Mouse (Mus musculus) CH12.LX (cell line): ENCODE data around the gene Cdc34. TPM values are rescaled to one million over a fixed set of nuclear protein-coding genes. Genes with fewer than 3 reads are reported as not detected.

Experiments used
- DNase-seq: peaks from one replicate; pipeline ENCODE4 v3.0.0-alpha.2; 2013; ENCODE audit errors: extremely low read depth
- H3K27ac ChIP-seq: 2 replicates; pipeline ENCODE4 v1.5.1; 2012; ENCODE audit warnings: low read depth, mild to moderate bottlenecking, control low read depth, moderate library complexity; ENCODE audit not compliant: insufficient read depth
- H3K27me3 ChIP-seq: replicated peaks from 2 replicates; pipeline ENCODE3; 2012; ENCODE audit warnings: inconsistent platforms
- H3K36me3 ChIP-seq, 2 experiments: replicated peaks in 1 of 2; 2 replicates each; pipeline versions ENCODE3 to v1.6.1; 2012; ENCODE audit warnings: inconsistent platforms in 1 of 2, low read length in 1 of 2, mild to moderate bottlenecking in 1 of 2, mixed read lengths in 1 of 2, moderate library complexity in 1 of 2; ENCODE audit not compliant: control insufficient read depth in 1 of 2, insufficient read depth in 1 of 2
- H3K4me1 ChIP-seq, 2 experiments: 2 replicates each; pipeline ENCODE4 v1.6.1; 2012; ENCODE audit warnings: inconsistent platforms in 1 of 2, moderate library complexity in 1 of 2; ENCODE audit not compliant: insufficient read depth in 2 of 2, control insufficient read depth in 1 of 2
- H3K4me2 ChIP-seq: 2 replicates; pipeline ENCODE4 v1.6.1; 2012; ENCODE audit warnings: low read depth, mild to moderate bottlenecking, control low read depth; ENCODE audit not compliant: poor library complexity, insufficient read depth, severe bottlenecking
- H3K4me3 ChIP-seq, 3 experiments: fragments of 150-350 bp in 1 of 3; sonication (generic) in 1 of 3; replicated peaks in 1 of 3; 2 replicates each; pipeline versions ENCODE3 to v1.5.1; 2011 to 2012; ENCODE audit warnings: low read depth in 2 of 3, low read length in 2 of 3, mild to moderate bottlenecking in 2 of 3, moderate library complexity in 2 of 3, control low read depth in 1 of 3, improper control_type of control experiment in 1 of 3, inconsistent platforms in 1 of 3, mixed read lengths in 1 of 3; ENCODE audit not compliant: poor library complexity in 1 of 3
- H3K79me2 ChIP-seq: replicated peaks from 2 replicates; pipeline ENCODE4 v1.6.1; 2012; ENCODE audit warnings: mild to moderate bottlenecking, moderate library complexity; ENCODE audit not compliant: control insufficient read depth, poor library complexity, insufficient read depth, severe bottlenecking; ENCODE audit errors: extremely low read depth
- H3K9ac ChIP-seq: 2 replicates; pipeline ENCODE4 v1.6.1; 2012; ENCODE audit warnings: low read depth, mild to moderate bottlenecking, control low read depth, moderate library complexity; ENCODE audit not compliant: insufficient read depth
- H3K9me3 ChIP-seq: replicated peaks from 2 replicates; pipeline ENCODE3; 2012; ENCODE audit warnings: low read length, inconsistent platforms, mixed read lengths
- BHLHE40 ChIP-seq: IDR thresholded peaks from 2 replicates; pipeline ENCODE4 v1.6.1; 2011; ENCODE audit warnings: mild to moderate bottlenecking, low read depth, low read length, improper control_type of control experiment
- CHD2 ChIP-seq: IDR thresholded peaks from 2 replicates; pipeline ENCODE4 v1.6.1; 2011; ENCODE audit warnings: low read length, improper control_type of control experiment
- CTCF ChIP-seq, 2 experiments: IDR thresholded peaks in 1 of 2; conservative IDR thresholded peaks in 1 of 2; 2 replicates each; pipeline ENCODE4 v1.5.1; 2011 to 2012; ENCODE audit warnings: low read depth in 2 of 2, low read length in 2 of 2, improper control_type of control experiment in 1 of 2, inconsistent platforms in 1 of 2, mild to moderate bottlenecking in 1 of 2, moderate library complexity in 1 of 2
- ELF1 ChIP-seq: IDR thresholded peaks from 2 replicates; pipeline ENCODE4 v1.6.1; 2014; ENCODE audit warnings: low read depth, mild to moderate bottlenecking, inconsistent platforms, low read length, improper control_type of control experiment
- GABPA ChIP-seq: IDR thresholded peaks from 2 replicates; pipeline ENCODE4 v1.6.1; 2012; ENCODE audit warnings: low read depth, low read length, improper control_type of control experiment, inconsistent platforms; ENCODE audit not compliant: insufficient replicate concordance
- HCFC1 ChIP-seq: IDR thresholded peaks from 2 replicates; pipeline ENCODE4 v1.6.1; 2012; ENCODE audit warnings: low read depth, mild to moderate bottlenecking, inconsistent platforms, low read length, improper control_type of control experiment
- IRF4 ChIP-seq: IDR thresholded peaks from 2 replicates; pipeline ENCODE4 v1.6.1; 2014; ENCODE audit warnings: low read depth, mild to moderate bottlenecking, inconsistent platforms, low read length, improper control_type of control experiment
- JUN ChIP-seq: IDR thresholded peaks from 2 replicates; pipeline ENCODE4 v1.6.1; 2011; ENCODE audit warnings: low read depth, mild to moderate bottlenecking, low read length, improper control_type of control experiment, moderate library complexity; ENCODE audit not compliant: insufficient read depth
- KAT2A ChIP-seq: IDR thresholded peaks from 2 replicates; pipeline ENCODE4 v1.6.1; 2012; ENCODE audit warnings: low read length, improper control_type of control experiment, inconsistent platforms; ENCODE audit not compliant: insufficient replicate concordance
- MAZ ChIP-seq: IDR thresholded peaks from 2 replicates; pipeline ENCODE4 v1.6.1; 2012; ENCODE audit warnings: low read depth, mild to moderate bottlenecking, inconsistent platforms, low read length, improper control_type of control experiment, moderate library complexity
- MEF2A ChIP-seq: IDR thresholded peaks from 2 replicates; pipeline ENCODE4 v1.6.1; 2014; ENCODE audit warnings: low read depth, mild to moderate bottlenecking, inconsistent platforms, low read length, improper control_type of control experiment, borderline replicate concordance
- MXI1 ChIP-seq: IDR thresholded peaks from 2 replicates; pipeline ENCODE4 v1.6.1; 2011; ENCODE audit warnings: mild to moderate bottlenecking, low read depth, low read length, improper control_type of control experiment
- NELFE ChIP-seq: IDR thresholded peaks from 2 replicates; pipeline ENCODE4 v1.6.1; 2011; ENCODE audit warnings: low read depth, low read length, improper control_type of control experiment
- NRF1 ChIP-seq: IDR thresholded peaks from 2 replicates; pipeline ENCODE4 v1.6.1; 2014; ENCODE audit warnings: low read depth, mild to moderate bottlenecking, inconsistent platforms, low read length, improper control_type of control experiment, moderate library complexity
- POLR2A ChIP-seq: IDR thresholded peaks from 2 replicates; pipeline ENCODE4 v1.6.1; 2011; ENCODE audit warnings: low read depth, mild to moderate bottlenecking, improper control_type of control experiment, low read length
- RAD21 ChIP-seq: IDR thresholded peaks from 2 replicates; pipeline ENCODE4 v1.6.1; 2011; ENCODE audit warnings: low read depth, mild to moderate bottlenecking, low read length, improper control_type of control experiment, moderate library complexity
- SIN3A ChIP-seq: IDR thresholded peaks from 2 replicates; pipeline ENCODE4 v1.6.1; 2012; ENCODE audit warnings: low read length, improper control_type of control experiment, inconsistent platforms
- SMC3 ChIP-seq: IDR thresholded peaks from 2 replicates; pipeline ENCODE4 v1.6.1; 2011; ENCODE audit warnings: low read depth, low read length, improper control_type of control experiment
- TBP ChIP-seq: conservative IDR thresholded peaks from 2 replicates; pipeline ENCODE4 v1.6.1; 2011; ENCODE audit warnings: low read depth, low read length, improper control_type of control experiment
- TCF12 ChIP-seq: IDR thresholded peaks from 2 replicates; pipeline ENCODE4 v1.6.1; 2014; ENCODE audit warnings: low read depth, mild to moderate bottlenecking, inconsistent platforms, low read length, improper control_type of control experiment
- UBTF ChIP-seq: IDR thresholded peaks from 2 replicates; pipeline ENCODE4 v1.6.1; 2012; ENCODE audit warnings: low read depth, mild to moderate bottlenecking, inconsistent platforms, low read length, improper control_type of control experiment, moderate library complexity
- ZKSCAN1 ChIP-seq: IDR thresholded peaks from 2 replicates; pipeline ENCODE4 v1.6.1; 2012; ENCODE audit warnings: low read depth, inconsistent platforms, low read length, improper control_type of control experiment, borderline replicate concordance
- ZMIZ1 ChIP-seq: IDR thresholded peaks from 2 replicates; pipeline ENCODE4 v1.6.1; 2012; ENCODE audit warnings: low read depth, mild to moderate bottlenecking, inconsistent platforms, low read length, improper control_type of control experiment
- dilution Hi-C: fragments of 300-500 bp; cut with MboI; formaldehyde crosslinking; loops from 2 replicates; pipeline ENCODE4 v1.14.3; 2020; ENCODE audit warnings: low sequenced_read_pairs; ENCODE audit not compliant: extremely low pct_unique_long_range_greater_than_20kb, extremely low pct_ligation_motif_present
- in situ Hi-C: fragments of 300-500 bp; cut with MboI; formaldehyde crosslinking; loops from 3 replicates; pipeline ENCODE4 v1.14.3; 2019; ENCODE audit warnings: low sequenced_read_pairs, low pct_ligation_motif_present, low pct_unique_long_range_greater_than_20kb, mixed read lengths
- polyA plus RNA-seq: library from polyadenylated mRNA; unstranded; fragments of >175 nt; gene quantifications from 2 replicates; pipeline ENCODE4 v1.2.1, GENCODE M21; 2012; ENCODE audit warnings: low read depth; ENCODE audit not compliant: insufficient read length
- total RNA-seq, 2 experiments: library from RNA; depleted of rRNA; stranded (reverse); fragments of 300-350 nt in 1 of 2; fragments of >200 nt in 1 of 2; gene quantifications; 2 replicates each; pipeline ENCODE4 v1.2.3; 2012 to 2014

Gene Cdc34
- total RNA-seq (2012; rRNA removed) (335 and 348 TPM in 2 replicates), total RNA-seq (2014; rRNA removed) (323 and 331 TPM in 2 replicates), polyA plus RNA-seq (314 and 354 TPM in 2 replicates)

DNA sequence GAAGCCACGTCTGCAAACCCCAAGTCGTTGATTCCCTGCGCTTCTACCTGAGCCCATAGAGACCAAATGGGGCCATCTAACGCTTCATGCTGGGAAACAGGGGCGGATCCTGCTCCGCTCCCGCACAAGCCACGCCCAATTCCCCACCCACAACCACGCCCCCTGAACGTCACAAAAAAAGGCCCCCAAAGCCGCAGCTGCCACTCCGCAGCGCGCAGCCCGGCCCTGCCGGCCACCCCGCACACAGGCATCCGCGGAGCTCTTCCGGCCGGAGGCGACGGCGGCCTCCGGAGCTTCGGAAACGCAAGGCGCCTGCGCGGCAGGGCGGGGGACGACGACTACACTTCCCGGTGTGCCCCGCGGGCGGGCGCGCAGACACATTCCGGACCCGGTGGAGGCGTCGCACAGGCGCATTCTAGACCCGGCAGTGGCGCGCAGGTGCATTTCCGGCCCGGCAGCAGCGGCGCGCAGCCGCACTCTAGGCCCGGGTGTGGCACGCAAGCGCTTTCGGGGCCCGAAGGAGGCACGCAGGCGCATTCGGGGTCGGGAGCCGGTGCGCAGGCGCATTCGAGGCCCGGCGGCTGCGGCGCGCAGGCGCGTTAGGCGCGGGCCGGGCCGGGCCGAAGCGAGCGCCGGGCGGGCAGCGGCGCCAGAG, at the start of gene Cdc34:
TSS of gene Cdc34 (plus strand) at position 605 of the 655 bp plus-strand sequence.
- Histone ChIP-seq H3K4me3 (peak within 1 kb of the TSS; percentile 92 to 98 (median 93)), H3K79me2 (peaks cover 31% of the 10 kb centered on the region), H3K27ac (peak within 1 kb of the TSS; percentile 58), H3K4me2 (peak within 1 kb of the TSS; percentile 69), H3K4me1 (peaks cover 24 to 35% of the 10 kb centered on the region in 2 experiments), H3K36me3 (peaks cover 22 to 36% of the 10 kb centered on the region in 2 experiments), H3K9ac (peak within 1 kb of the TSS; percentile 97), H3K27me3 (no peaks in the 10 kb centered on the region), H3K9me3 (peaks cover 2% of the 10 kb centered on the region)
- TF ChIP-seq UBTF = 0 out of 2 replicates have a peak, but pooled peaks have one; percentile 40
- peak; percentile 93 for TF ChIP-seq NRF1
- peak; percentile 99 for TF ChIP-seq ELF1
- peak; percentile 74 for TF ChIP-seq TCF12
- no peak for TF ChIP-seq CHD2
- TF ChIP-seq KAT2A = peak; percentile 98
- TF ChIP-seq IRF4 = peak; percentile 40; the same call in 1 of the 2 replicates
- TF ChIP-seq MXI1 = peak; percentile 66; the same call in 1 of the 2 replicates
- TF ChIP-seq RAD21 = no peak
- TF ChIP-seq ZMIZ1 = peak; percentile 81
- TF ChIP-seq NELFE = peak; percentile 66
- 0 out of 2 replicates have a peak, but pooled peaks have one; percentile 19 for TF ChIP-seq TBP
- TF ChIP-seq POLR2A = peak; percentile 97
- no peak for TF ChIP-seq SMC3
- peak; percentile 49; the same call in 1 of the 2 replicates for TF ChIP-seq GABPA
- TF ChIP-seq BHLHE40 = peak; percentile 17; the same call in 1 of the 2 replicates
- TF ChIP-seq HCFC1 = peak; percentile 97
- no peak for TF ChIP-seq ZKSCAN1
- TF ChIP-seq JUN = no peak
- peak; percentile 40; the same call in 1 of the 2 replicates for TF ChIP-seq MEF2A
- TF ChIP-seq MAZ = peak; percentile 88
- peak; percentile 63 for TF ChIP-seq SIN3A
- peak in 1 of 2 experiments; percentile 19; a peak in 1 of 4 replicates for TF ChIP-seq CTCF (conservative IDR thresholded peaks at IDR 0.05 in 1 of 2, IDR thresholded peaks at IDR 0.05 in 1 of 2; ENCODE audit: low read depth in 2 of 2, low read length in 2 of 2)
- peak; percentile 98 for DNase-seq
- dilution Hi-C loops (no loop called here), in situ Hi-C loops (no loop called here)
